Mouse (Mus musculus): ENCODE data around the gene Csmd2. TPM values are rescaled to one million over a fixed set of nuclear protein-coding genes. Genes with fewer than 3 reads are reported as not detected.

The Csmd2 gene
- polyA plus RNA-seq, 1 experiment from 2014 or later = 11.2 TPM

DNA sequence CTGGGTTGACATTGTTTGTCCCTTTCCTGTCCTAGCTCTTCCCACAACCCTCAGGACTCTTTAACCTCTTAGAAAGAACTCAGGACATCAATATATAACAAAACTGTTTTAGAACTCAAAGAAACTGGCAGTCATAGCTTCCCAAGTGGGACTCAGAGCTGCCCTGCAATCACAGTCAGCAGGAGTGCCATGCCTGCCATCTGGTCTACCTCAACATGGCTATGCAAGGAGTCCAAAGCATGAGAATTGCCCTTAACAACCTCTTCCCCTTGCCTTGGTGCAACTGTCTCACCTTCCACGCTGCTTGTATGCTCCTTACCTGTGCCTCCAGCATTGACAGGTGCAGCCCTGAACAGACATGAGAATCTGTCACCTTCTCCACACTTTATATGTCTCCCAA is 415.0 kb downstream of the Csmd2 start:
- 0 out of 2 replicates have a peak, but pooled peaks cover 6% of the 10 kb centered on the region for H3K36me3 ChIP-seq (ENCODE audit: control insufficient read depth, insufficient read depth, low read length)
- no peak for ATAC-seq
- 89% methylated on average over 1 of the region's 1 CpGs for WGBS
- H3K4me2 ChIP-seq (ENCODE audit: low read length) = no peak overlapping the region
- H3K9me3 ChIP-seq (ENCODE audit: control insufficient read depth, low read length) = no peaks in the 10 kb centered on the region
- H3K27me3 ChIP-seq (replicated peaks; ENCODE audit: control insufficient read depth, insufficient read depth, low read length) = no peaks in the 10 kb centered on the region
- no peak overlapping the region for H3K27ac ChIP-seq (ENCODE audit: low read depth, low read length)
- H3K9ac ChIP-seq (ENCODE audit: low read depth, low read length) = no peak overlapping the region
- no peak overlapping the region for H3K4me3 ChIP-seq (ENCODE audit: low read length)
- H3K4me1 ChIP-seq (ENCODE audit: control insufficient read depth, insufficient read depth, low read depth, low read length) = peaks cover 9% of the 10 kb centered on the region

- no peaks in the 10 kb centered on the region for H3K27me3 ChIP-seq (replicated peaks; ENCODE audit: control insufficient read depth, insufficient read depth, low read length)
- no peak overlapping the region for H3K27ac ChIP-seq (ENCODE audit: low read depth, low read length)
- H3K4me1 ChIP-seq (ENCODE audit: control insufficient read depth, insufficient read depth, low read depth, low read length) = peaks cover 3% of the 10 kb centered on the region
- ATAC-seq = no peak
- WGBS = 96% methylated on average over 3 of the region's 3 CpGs
- H3K4me2 ChIP-seq (ENCODE audit: low read length) = no peak overlapping the region
- H3K9ac ChIP-seq (ENCODE audit: low read depth, low read length) = no peak overlapping the region
- H3K4me3 ChIP-seq (ENCODE audit: low read length) = no peak overlapping the region
- H3K36me3 ChIP-seq (ENCODE audit: control insufficient read depth, insufficient read depth, low read length) = 0 out of 2 replicates have a peak, but pooled peaks cover 6% of the 10 kb centered on the region
- H3K9me3 ChIP-seq (ENCODE audit: control insufficient read depth, low read length) = no peaks in the 10 kb centered on the region
Measured at GRCm38 (mm10) chr4:128405576-128405975, 417.9 kb downstream of the Csmd2 start.

- ATAC-seq = no peak
- Histone ChIP-seq H3K4me2 (ENCODE audit: low read length) (no peak overlapping the region), H3K27me3 (replicated peaks; ENCODE audit: control insufficient read depth, insufficient read depth, low read length) (no peaks in the 10 kb centered on the region), H3K9ac (ENCODE audit: low read depth, low read length) (no peak overlapping the region), H3K4me3 (ENCODE audit: low read length) (no peak overlapping the region), H3K4me1 (ENCODE audit: control insufficient read depth, insufficient read depth, low read depth, low read length) (peaks cover 3% of the 10 kb centered on the region), H3K36me3 (ENCODE audit: control insufficient read depth, insufficient read depth, low read length) (0 out of 2 replicates have a peak, but pooled peaks cover 6% of the 10 kb centered on the region), H3K9me3 (ENCODE audit: control insufficient read depth, low read length) (no peaks in the 10 kb centered on the region), H3K27ac (ENCODE audit: low read depth, low read length) (peak overlapping the region; percentile 27; the same call in 1 of the 2 replicates)
- WGBS = 44% methylated on average over 9 of the region's 9 CpGs
Measured at GRCm38 (mm10) chr4:128407084-128407845, 419.6 kb downstream of the Csmd2 start.

GRCm38 (mm10) chr4:128411941-128412630 is 424.4 kb downstream of the Csmd2 start:
- peak overlapping the region; percentile 29; the same call in 1 of the 2 replicates for H3K27ac ChIP-seq (ENCODE audit: low read depth, low read length)

DNA sequence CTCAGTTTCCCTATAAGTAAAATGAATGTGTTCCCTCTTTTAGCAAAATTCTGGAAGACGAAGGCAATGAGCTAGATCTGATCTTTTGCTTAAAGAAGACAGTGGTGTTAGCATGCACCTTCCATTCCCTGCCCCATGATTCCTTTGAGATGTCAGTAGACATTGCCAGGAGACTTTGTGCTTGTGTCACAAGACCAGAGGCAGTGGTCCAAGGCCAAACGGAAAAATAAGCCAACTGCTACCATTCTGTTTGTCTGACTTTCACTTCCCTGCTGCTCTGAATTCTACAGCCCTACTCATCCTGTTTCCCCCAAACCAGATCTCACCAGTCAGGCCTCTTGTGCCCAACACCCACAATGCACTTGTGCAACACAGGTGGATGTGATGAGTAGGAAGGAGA is 427.1 kb downstream of the Csmd2 start:
- whole genome bisulfite sequencing = 94% methylated on average over 2 of the region's 2 CpGs
- no peaks in the 10 kb centered on the region for H3K27me3 ChIP-seq (replicated peaks; ENCODE audit: control insufficient read depth, insufficient read depth, low read length)
- no peak overlapping the region for H3K4me3 ChIP-seq (ENCODE audit: low read length)
- no peaks in the 10 kb centered on the region for H3K9me3 ChIP-seq (ENCODE audit: control insufficient read depth, low read length)
- H3K27ac ChIP-seq (ENCODE audit: low read depth, low read length) = no peak overlapping the region
- H3K9ac ChIP-seq (ENCODE audit: low read depth, low read length) = no peak overlapping the region
- ATAC-seq = no peak
- H3K36me3 ChIP-seq (ENCODE audit: control insufficient read depth, insufficient read depth, low read length) = peaks cover 3% of the 10 kb centered on the region
- H3K4me1 ChIP-seq (ENCODE audit: control insufficient read depth, insufficient read depth, low read depth, low read length) = peaks cover 3% of the 10 kb centered on the region; the same call in 1 of the 2 replicates
- H3K4me2 ChIP-seq (ENCODE audit: low read length) = no peak overlapping the region

More at GRCm38 (mm10) chr4:128411941-128412630, 424.4 kb downstream of the Csmd2 start:
- no peak overlapping the region for H3K4me2 ChIP-seq (ENCODE audit: low read length)
- no peak overlapping the region for H3K9ac ChIP-seq (ENCODE audit: low read depth, low read length)
- ATAC-seq = peak; percentile 76
- 61% methylated on average over 7 of the region's 7 CpGs for WGBS
- H3K9me3 ChIP-seq (ENCODE audit: control insufficient read depth, low read length) = no peaks in the 10 kb centered on the region
- H3K36me3 ChIP-seq (ENCODE audit: control insufficient read depth, insufficient read depth, low read length) = peaks cover 3% of the 10 kb centered on the region
- H3K4me1 ChIP-seq (ENCODE audit: control insufficient read depth, insufficient read depth, low read depth, low read length) = peaks cover 5% of the 10 kb centered on the region
- no peak overlapping the region for H3K4me3 ChIP-seq (ENCODE audit: low read length)
- H3K27me3 ChIP-seq (replicated peaks; ENCODE audit: control insufficient read depth, insufficient read depth, low read length) = no peaks in the 10 kb centered on the region

DNA sequence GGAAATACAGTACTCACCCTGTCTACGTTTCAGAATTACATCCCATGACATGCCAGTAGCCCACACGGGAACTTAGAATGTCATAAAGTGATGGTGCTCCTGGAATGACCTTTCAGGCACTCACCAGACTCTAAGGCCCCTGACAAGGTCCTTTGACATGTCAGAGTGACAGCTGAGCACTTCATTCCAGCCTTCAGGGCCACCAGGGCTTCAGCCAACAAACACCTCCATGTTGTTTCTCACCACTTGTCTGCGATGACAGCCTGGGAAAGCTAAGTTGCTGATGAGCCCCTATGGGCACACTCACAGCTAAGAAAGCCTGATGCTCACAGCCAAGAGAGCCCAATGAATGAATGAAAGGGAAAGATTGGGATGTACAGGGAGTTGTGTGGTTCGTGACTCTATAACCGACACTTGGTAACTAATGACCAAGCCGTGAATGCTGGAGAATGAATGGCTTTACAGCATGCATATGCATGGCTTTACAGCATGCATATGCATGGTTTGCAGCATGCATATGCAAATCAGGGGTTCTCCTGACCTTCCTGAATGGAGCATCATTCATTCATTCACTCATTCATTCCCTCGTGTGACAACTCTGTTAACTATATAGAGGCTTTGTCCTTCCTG is 432.4 kb downstream of the Csmd2 start:
- no peak overlapping the region for H3K9ac ChIP-seq (ENCODE audit: low read depth, low read length)
- no peaks in the 10 kb centered on the region; the same call in none of the 2 replicates for H3K4me1 ChIP-seq (ENCODE audit: control insufficient read depth, insufficient read depth, low read depth, low read length)
- H3K4me2 ChIP-seq (ENCODE audit: low read length) = no peak overlapping the region
- WGBS = 39% methylated on average over 7 of the region's 7 CpGs
- ATAC-seq = peak; percentile 80
- no peak overlapping the region for H3K4me3 ChIP-seq (ENCODE audit: low read length)
- no peak overlapping the region for H3K27ac ChIP-seq (ENCODE audit: low read depth, low read length)
- no peaks in the 10 kb centered on the region for H3K9me3 ChIP-seq (ENCODE audit: control insufficient read depth, low read length)
- no peaks in the 10 kb centered on the region for H3K36me3 ChIP-seq (ENCODE audit: control insufficient read depth, insufficient read depth, low read length)
- no peaks in the 10 kb centered on the region for H3K27me3 ChIP-seq (replicated peaks; ENCODE audit: control insufficient read depth, insufficient read depth, low read length)

- ATAC-seq = no peak
- Histone ChIP-seq H3K4me1 (ENCODE audit: control insufficient read depth, insufficient read depth, low read depth, low read length) (no peaks in the 10 kb centered on the region; the same call in none of the 2 replicates), H3K4me2 (ENCODE audit: low read length) (no peak overlapping the region), H3K9me3 (ENCODE audit: control insufficient read depth, low read length) (no peaks in the 10 kb centered on the region), H3K27ac (ENCODE audit: low read depth, low read length) (no peak overlapping the region), H3K36me3 (ENCODE audit: control insufficient read depth, insufficient read depth, low read length) (no peaks in the 10 kb centered on the region), H3K4me3 (ENCODE audit: low read length) (no peak overlapping the region), H3K27me3 (replicated peaks; ENCODE audit: control insufficient read depth, insufficient read depth, low read length) (no peaks in the 10 kb centered on the region), H3K9ac (ENCODE audit: low read depth, low read length) (no peak overlapping the region)
- 38% methylated on average over 4 of the region's 4 CpGs for WGBS
Measured at GRCm38 (mm10) chr4:128422486-128422885, 434.8 kb downstream of the Csmd2 start.

- no peaks in the 10 kb centered on the region for H3K36me3 ChIP-seq (ENCODE audit: control insufficient read depth, insufficient read depth, low read length)
- H3K4me3 ChIP-seq (ENCODE audit: low read length) = no peak overlapping the region
- ATAC-seq = no peak
- no peak overlapping the region for H3K27ac ChIP-seq (ENCODE audit: low read depth, low read length)
- no peaks in the 10 kb centered on the region for H3K27me3 ChIP-seq (replicated peaks; ENCODE audit: control insufficient read depth, insufficient read depth, low read length)
- WGBS = 78% methylated on average over 2 of the region's 2 CpGs
- no peak overlapping the region for H3K9ac ChIP-seq (ENCODE audit: low read depth, low read length)
- no peaks in the 10 kb centered on the region for H3K9me3 ChIP-seq (ENCODE audit: control insufficient read depth, low read length)
- H3K4me1 ChIP-seq (ENCODE audit: control insufficient read depth, insufficient read depth, low read depth, low read length) = peaks cover 20% of the 10 kb centered on the region
- no peak overlapping the region for H3K4me2 ChIP-seq (ENCODE audit: low read length)
Measured at GRCm38 (mm10) chr4:128425339-128425738, 437.7 kb downstream of the Csmd2 start.
